Mouse (Mus musculus) brown adipose tissue, adult 24 weeks (tissue): ENCODE measurements around the gene Slc43a3. TPM values are rescaled to one million over a fixed set of nuclear protein-coding genes. Genes with fewer than 3 reads are reported as not detected.
A peak's percentile ranks its signal among the peaks of the same experiment; 100 is the strongest.
"Not testable (repeated sequence)": the region's sequence is repeated elsewhere in the genome, so short reads cannot be mapped to it uniquely, and the experiment has no call there.

Experiments used
- H3K27ac ChIP-seq: fragments of 200-500 bp; replicated peaks from 2 replicates; pipeline ENCODE4 v1.5.1; 2012; ENCODE audit warnings: low read depth, mild to moderate bottlenecking, low read length
- H3K4me1 ChIP-seq: fragments of 200-500 bp; 2 replicates; pipeline ENCODE4 v1.6.1; 2012; ENCODE audit warnings: low read length, mixed read lengths; ENCODE audit not compliant: control insufficient read depth, insufficient read depth, insufficient read length
- H3K4me3 ChIP-seq: fragments of 200-500 bp; 2 replicates; pipeline ENCODE4 v1.5.1; 2012; ENCODE audit warnings: low read depth, mild to moderate bottlenecking, low read length, moderate library complexity; ENCODE audit not compliant: insufficient read depth
- polyA plus RNA-seq: library from polyadenylated mRNA; stranded (reverse); fragments of >200 nt; gene quantifications from 2 replicates; pipeline ENCODE4 v1.2.4, GENCODE M21; 2012; ENCODE audit not compliant: missing spikeins, insufficient read depth, insufficient read length

Slc43a3 gene
- polyA plus RNA-seq, result 18.5 and 18.6 TPM in 2 replicates

GRCm38 (mm10) chr2:84936474-84937429 lies at the start of gene Slc43a3:
Slc43a3 (plus strand) TSS chr2:84936579.
- peak within 1 kb of the TSS; percentile 87 for H3K27ac ChIP-seq
- peaks cover 15% of the 10 kb centered on the region; the same call in 1 of the 2 replicates for H3K4me1 ChIP-seq
- H3K4me3 ChIP-seq, result peak within 1 kb of the TSS; percentile 64

- Histone ChIP-seq H3K4me3 (peak overlapping the region; percentile 69), H3K4me1 (peaks cover 9% of the 10 kb centered on the region), H3K27ac (no peak overlapping the region)
These were observed 49.5 kb upstream of the Slc43a3 start for GRCm38 (mm10) chr2:84886821-84887281.

GRCm38 (mm10) chr2:84887411-84888271 lies 48.7 kb upstream of the Slc43a3 start:
- Histone ChIP-seq H3K4me1 (peaks cover 9% of the 10 kb centered on the region), H3K4me3 (peak overlapping the region; percentile 69), H3K27ac (no peak overlapping the region)

GRCm38 (mm10) chr2:84888657-84889315 lies 47.6 kb upstream of the Slc43a3 start:
- H3K27ac ChIP-seq, result no peak overlapping the region
- H3K4me1 ChIP-seq, result peaks cover 9% of the 10 kb centered on the region
- peak overlapping the region; percentile 69; the same call in 1 of the 2 replicates for H3K4me3 ChIP-seq

- no peak overlapping the region for H3K27ac ChIP-seq
- no peak overlapping the region for H3K4me3 ChIP-seq
- peaks cover 9% of the 10 kb centered on the region for H3K4me1 ChIP-seq
These were observed 46.9 kb upstream of the Slc43a3 start for GRCm38 (mm10) chr2:84889316-84890044.

GRCm38 (mm10) chr2:84890045-84890340 lies 46.4 kb upstream of the Slc43a3 start:
- Histone ChIP-seq H3K4me1 (peaks cover 9% of the 10 kb centered on the region), H3K27ac (no peak overlapping the region), H3K4me3 (no peak overlapping the region)

- no peak overlapping the region for H3K27ac ChIP-seq
- H3K4me3 ChIP-seq, result no peak overlapping the region
- peaks cover 4% of the 10 kb centered on the region; the same call in 1 of the 2 replicates for H3K4me1 ChIP-seq
These were observed 43.0 kb upstream of the Slc43a3 start for GRCm38 (mm10) chr2:84893359-84893758.

GRCm38 (mm10) chr2:84895495-84896198 lies 40.7 kb upstream of the Slc43a3 start:
- Histone ChIP-seq H3K27ac (peak overlapping the region; percentile 83), H3K4me1 (no peaks in the 10 kb centered on the region), H3K4me3 (no peak overlapping the region)

GRCm38 (mm10) chr2:84896686-84897085 lies 39.7 kb upstream of the Slc43a3 start:
- H3K4me3 ChIP-seq, H3K4me1 ChIP-seq, H3K27ac ChIP-seq: not testable (repeated sequence)

- no peak overlapping the region; the same call in 1 of the 2 replicates for H3K27ac ChIP-seq
- no peak overlapping the region for H3K4me3 ChIP-seq
- peaks cover 11% of the 10 kb centered on the region; the same call in 1 of the 2 replicates for H3K4me1 ChIP-seq
These were observed 23.7 kb upstream of the Slc43a3 start for GRCm38 (mm10) chr2:84912722-84913121.

- Histone ChIP-seq H3K4me1 (peaks cover 11% of the 10 kb centered on the region; the same call in 1 of the 2 replicates), H3K4me3 (no peak overlapping the region), H3K27ac (peak overlapping the region; percentile 39; the same call in 1 of the 2 replicates)
These were observed 22.5 kb upstream of the Slc43a3 start for GRCm38 (mm10) chr2:84913881-84914280.

- peaks cover 11% of the 10 kb centered on the region; the same call in 1 of the 2 replicates for H3K4me1 ChIP-seq
- peak overlapping the region; percentile 87 for H3K27ac ChIP-seq
- no peak overlapping the region for H3K4me3 ChIP-seq
These were observed 21.0 kb upstream of the Slc43a3 start for GRCm38 (mm10) chr2:84915330-84915729.

- H3K4me1 ChIP-seq, result peaks cover 11% of the 10 kb centered on the region; the same call in 1 of the 2 replicates
- peak overlapping the region; percentile 90 for H3K27ac ChIP-seq
- no peak overlapping the region for H3K4me3 ChIP-seq
These were observed 19.6 kb upstream of the Slc43a3 start for GRCm38 (mm10) chr2:84916548-84917320.
